Mouse (Mus musculus): ENCODE data around the gene 4933409G03Rik. TPM values are rescaled to one million over a fixed set of nuclear protein-coding genes. Genes with fewer than 3 reads are reported as not detected.

Gene 4933409G03Rik
- polyA plus RNA-seq (2015; fragmentation: Nextera tagmentation; extraction: Ambion mirVana) = not detected in 2 replicates

GRCm38 (mm10) chr2:68582113-68582512, at the start of gene 4933409G03Rik:
TSS of gene 4933409G03Rik (plus strand) at chr2:68582413.

GRCm38 (mm10) chr2:68656186-68656585, 74.0 kb downstream of the 4933409G03Rik start, which contains the start of gene 4932414N04Rik:
TSS of gene 4932414N04Rik (plus strand) at chr2:68656486.

Other genes starting within 250 kb of the 4933409G03Rik start
- 7.3 and 7.8 TPM in 2 replicates for gene Stk39, start 110.1 kb upstream of the 4933409G03Rik start, polyA plus RNA-seq (2015; fragmentation: Nextera tagmentation; extraction: Ambion mirVana)
- gene 4932414N04Rik, start 74.1 kb downstream of the 4933409G03Rik start, polyA plus RNA-seq (2015; fragmentation: Nextera tagmentation; extraction: Ambion mirVana) = not detected in 2 replicates

All from spleen, postnatal 0 days (tissue).